8 mouse cellular contexts compared by ENCODE assay signal in the genomic region with DNA sequence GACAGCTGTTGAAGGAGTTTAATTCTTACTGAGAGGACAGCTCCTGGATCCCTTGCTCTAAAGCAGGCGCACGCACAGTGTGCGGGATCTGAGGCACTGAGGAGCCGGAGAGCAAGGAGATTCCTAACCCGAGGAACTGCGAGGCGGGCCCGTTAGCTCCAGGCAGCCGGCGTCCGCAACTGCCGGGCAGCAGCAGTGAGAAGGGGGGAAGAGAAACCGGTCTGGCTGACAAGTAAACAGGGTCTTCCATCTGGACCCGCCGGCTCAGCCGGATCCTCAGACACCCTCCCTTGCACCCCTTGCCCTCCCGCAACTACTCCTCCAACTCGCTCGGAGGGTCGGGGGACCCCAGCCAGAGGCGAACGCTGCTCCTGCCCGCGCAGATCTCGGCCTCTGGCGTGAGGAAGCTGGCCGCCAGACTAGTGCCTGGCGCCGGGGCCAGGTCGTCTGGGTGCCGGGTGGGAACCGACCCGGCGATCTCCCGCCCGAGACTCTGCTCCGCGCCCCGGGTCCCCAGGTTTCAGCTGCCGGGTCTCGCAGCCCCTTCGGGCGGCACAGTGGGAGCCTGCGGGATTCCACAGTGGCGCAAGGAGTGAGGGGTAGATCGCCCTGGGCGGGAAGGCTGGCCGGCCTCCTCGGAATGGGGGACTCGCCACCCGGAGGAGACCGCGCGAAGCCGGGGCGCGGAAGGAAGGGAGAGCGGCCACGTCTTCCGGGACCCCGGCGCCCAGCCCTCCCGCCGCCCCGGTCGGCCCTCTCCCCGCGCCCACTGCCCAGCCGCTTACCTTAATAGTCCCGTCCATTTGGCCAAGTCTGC. TPM values are rescaled to one million over a fixed set of nuclear protein-coding genes. Genes with fewer than 3 reads are reported as not detected.
A peak's percentile ranks its signal among the peaks of the same experiment; 100 is the strongest.
DNase-seq lines count a peak whose midpoint lies in the region; ATAC-seq and TF ChIP-seq lines count a peak whose summit lies in the region.

No protein-coding gene starts in this region.

- H3K27ac ChIP-seq in layer of hippocampus, adult 2 months: peak overlapping the region; percentile 88
- peak overlapping the region; percentile 99 for H3K27ac ChIP-seq in bone marrow, adult 2 months (ENCODE audit: control insufficient read depth, insufficient read depth, low read depth, low read length, poor library complexity)
- peak overlapping the region; percentile 98 for H3K27ac ChIP-seq in heart, adult 2 months
- H3K27ac ChIP-seq in kidney, embryonic 16.5 days (ENCODE audit: low read length): peak overlapping the region; percentile 90
- peak overlapping the region; percentile 83 for H3K27ac ChIP-seq in stomach, embryonic 16.5 days (ENCODE audit: low read length)

- TF ChIP-seq POLR2A in bone marrow, adult 2 months (IDR thresholded peaks at IDR 0.05; ENCODE audit: borderline replicate concordance, control insufficient read depth, low read depth, low read length): 0 out of 2 replicates have a peak, but pooled peaks have one; percentile 25
- TF ChIP-seq POLR2A in heart, adult 2 months (IDR thresholded peaks at IDR 0.05; ENCODE audit: insufficient read depth, low read depth, low read length): no peak

- peaks cover 1% of the 10 kb centered on the region; the same call in 1 of the 2 replicates for H3K79me2 ChIP-seq in heart, adult 2 months (replicated peaks; ENCODE audit: control insufficient read depth, insufficient read depth, low read length)

- H3K4me3 ChIP-seq in layer of hippocampus, adult 2 months: peak overlapping the region; percentile 58
- peak overlapping the region; percentile 83 for H3K4me3 ChIP-seq in bone marrow, adult 2 months (replicated peaks; ENCODE audit: control insufficient read depth, low read depth, low read length)
- peak overlapping the region; percentile 95 for H3K4me3 ChIP-seq in heart, adult 2 months
- H3K4me3 ChIP-seq in kidney, embryonic 16.5 days (ENCODE audit: low read length): peak overlapping the region; percentile 80
- peak overlapping the region; percentile 68 for H3K4me3 ChIP-seq in stomach, embryonic 16.5 days (replicated peaks; ENCODE audit: low read length)

- H3K36me3 ChIP-seq in heart, adult 2 months (ENCODE audit: control insufficient read depth, insufficient read depth, low read length): peaks cover 6% of the 10 kb centered on the region
- H3K36me3 ChIP-seq in kidney, embryonic 16.5 days (ENCODE audit: insufficient read depth, low read length): no peaks in the 10 kb centered on the region
- H3K36me3 ChIP-seq in stomach, embryonic 16.5 days (ENCODE audit: control insufficient read depth, insufficient read depth, low read length): no peaks in the 10 kb centered on the region

- ATAC-seq in kidney, embryonic 16.5 days (ENCODE audit: low FRiP score, low TSS enrichment): peak; percentile 11; the same call in 1 of the 2 replicates
- peak; percentile 8 for ATAC-seq in megakaryocyte, adult 5-6 weeks (ENCODE audit: poor library complexity, severe bottlenecking)
- ATAC-seq in stomach, embryonic 16.5 days (ENCODE audit: insufficient read depth, low FRiP score): peak; percentile 38; the same call in 1 of the 2 replicates

- H3K4me2 ChIP-seq in kidney, embryonic 16.5 days (replicated peaks; ENCODE audit: low read depth, low read length): peak overlapping the region; percentile 78
- H3K4me2 ChIP-seq in stomach, embryonic 16.5 days (ENCODE audit: low read depth, low read length): peak overlapping the region; percentile 84

- intact Hi-C loops in heart, adult 2 months (cut with DNase I): loop anchor here (1.0 to 2.0 kb wide), 2 partner anchors 16 to 36 kb away; no protein-coding TSS in a partner anchor

- no peaks in the 10 kb centered on the region for H3K9me3 ChIP-seq in kidney, embryonic 16.5 days (ENCODE audit: low read length)
- H3K9me3 ChIP-seq in stomach, embryonic 16.5 days (replicated peaks; ENCODE audit: control insufficient read depth, low read length): no peaks in the 10 kb centered on the region

- H3K9ac ChIP-seq in heart, adult 2 months (ENCODE audit: low read depth, low read length): peak overlapping the region; percentile 90
- H3K9ac ChIP-seq in kidney, embryonic 16.5 days (replicated peaks; ENCODE audit: low read length): peak overlapping the region; percentile 87
- H3K9ac ChIP-seq in stomach, embryonic 16.5 days (ENCODE audit: low read length): peak overlapping the region; percentile 79

- DNase-seq in layer of hippocampus, adult 2 months (ENCODE audit: low spot score in 2 of 2): peak in 1 of 2 experiments; percentile 12
- DNase-seq in layer of hippocampus, postnatal 14 days (ENCODE audit: low spot score in 2 of 2): no peak
- peak; percentile 77 to 81 for DNase-seq in heart, adult 2 months
- DNase-seq in adipocyte (ENCODE audit: low spot score): no peak

- peaks cover 6% of the 10 kb centered on the region; the same call in 1 of the 2 replicates for H3K4me1 ChIP-seq in bone marrow, adult 2 months (ENCODE audit: control insufficient read depth, insufficient read depth, low read length)
- H3K4me1 ChIP-seq in heart, adult 2 months (ENCODE audit: control insufficient read depth, insufficient read depth, low read length): peaks cover 16% of the 10 kb centered on the region
- peaks cover 41% of the 10 kb centered on the region for H3K4me1 ChIP-seq in kidney, embryonic 16.5 days (ENCODE audit: insufficient read depth, low read length)
- peaks cover 16% of the 10 kb centered on the region for H3K4me1 ChIP-seq in stomach, embryonic 16.5 days (ENCODE audit: control insufficient read depth, insufficient read depth, low read length)

- under 1% methylated on average over 70 of the region's 70 CpGs for WGBS in bone marrow, adult 2 months
- under 1% methylated on average over 70 of the region's 70 CpGs for WGBS in heart, adult 2 months
- WGBS in kidney, embryonic 16.5 days: under 1% methylated on average over 67 of the region's 70 CpGs
- under 1% methylated on average over 67 of the region's 70 CpGs for WGBS in stomach, embryonic 16.5 days

- 0 out of 2 replicates have a peak, but pooled peaks have one; percentile 2 for TF ChIP-seq EP300 in heart, adult 2 months (IDR thresholded peaks at IDR 0.05; ENCODE audit: insufficient read depth, low read depth, low read length)

- no peak for TF ChIP-seq CTCF in layer of hippocampus, adult 2 months (conservative IDR thresholded peaks at IDR 0.05)
- TF ChIP-seq CTCF in bone marrow, adult 2 months (IDR thresholded peaks at IDR 0.05; ENCODE audit: control insufficient read depth, insufficient read depth, low read length): no peak
- TF ChIP-seq CTCF in heart, adult 2 months (IDR thresholded peaks at IDR 0.05): no peak

- no peaks in the 10 kb centered on the region for H3K27me3 ChIP-seq in heart, adult 2 months (ENCODE audit: control insufficient read depth, insufficient read depth, low read length)
- H3K27me3 ChIP-seq in kidney, embryonic 16.5 days (ENCODE audit: insufficient read depth, low read length): peaks cover 17% of the 10 kb centered on the region
- peaks cover 35% of the 10 kb centered on the region for H3K27me3 ChIP-seq in stomach, embryonic 16.5 days (ENCODE audit: control insufficient read depth, insufficient read depth, low read length)

RNA-seq across cellular contexts. Expression of a gene that starts 2.0 kb away (rescaled TPM):
- 1 to 10 TPM; 4.0 to 4.3 TPM for total RNA-seq in layer of hippocampus, adult 2 months (2021)
- total RNA-seq in layer of hippocampus, postnatal 14 days (2021): 1 to 10 TPM; 6.1 to 6.7 TPM
- polyA plus RNA-seq in bone marrow, adult 2 months (2011; ENCODE audit: insufficient read depth, insufficient read length, low replicate concordance, missing spikeins): 17.4 and 33.9 TPM in 2 replicates
- 10 to 100 TPM; 23.5 to 28.2 TPM for total RNA-seq in heart, adult 2 months (2021)
- 14.9 and 17.4 TPM in 2 replicates for polyA plus RNA-seq in heart, adult 2 months (2012; rRNA removed)
- 29.4 and 30.3 TPM in 2 replicates for polyA plus RNA-seq in kidney, embryonic 16.5 days (2015; fragmentation: Nextera tagmentation; extraction: Ambion mirVana)
- 89.0 and 92.7 TPM in 2 replicates for total RNA-seq in megakaryocyte, adult 5-6 weeks (2015)
- total RNA-seq in megakaryocyte, adult 5-6 weeks (2017): 95.8 and 106 TPM in 2 replicates
- 9.9 and 12.8 TPM in 2 replicates for polyA plus RNA-seq in stomach, embryonic 16.5 days (2015; fragmentation: Nextera tagmentation; extraction: Ambion mirVana)

Comparison
In these comparisons a context has a peak if more than half of its experiments do, and no peak if none do; other contexts are left out.
1. DNase-seq: peak in heart, adult 2 months (2 of 2); none in layer of hippocampus, postnatal 14 days (0 of 2) and adipocyte (single experiment).
2. Peak in every context shown above with its lines, with median percentiles within 50 percentile points of each other: H3K27ac ChIP-seq, H3K4me3 ChIP-seq, H3K9ac ChIP-seq and ATAC-seq.